Mouse (Mus musculus) cerebellum, adult 2 months (tissue): ENCODE data around the gene Tfr2.

Experiments used
- CTCF ChIP-seq: fragments of 200-500 bp; IDR thresholded peaks from 2 replicates; pipeline ENCODE4 v1.5.1; 2011; ENCODE audit warnings: low read depth, mild to moderate bottlenecking, control low read depth, low read length, moderate library complexity, borderline replicate concordance; ENCODE audit not compliant: insufficient read depth
- POLR2A ChIP-seq: fragments of 200-500 bp; IDR thresholded peaks from 2 replicates; pipeline ENCODE4 v1.6.1; 2011; ENCODE audit warnings: low read length, control low read depth, borderline replicate concordance; ENCODE audit not compliant: insufficient read depth

- TF ChIP-seq POLR2A, result no peak
- no peak for TF ChIP-seq CTCF
These were observed 8.1 kb upstream of the Tfr2 start for GRCm38 (mm10) chr5:137561556-137561955.
